ENCODE assay signal across 23 mouse cellular contexts in the genomic region with DNA sequence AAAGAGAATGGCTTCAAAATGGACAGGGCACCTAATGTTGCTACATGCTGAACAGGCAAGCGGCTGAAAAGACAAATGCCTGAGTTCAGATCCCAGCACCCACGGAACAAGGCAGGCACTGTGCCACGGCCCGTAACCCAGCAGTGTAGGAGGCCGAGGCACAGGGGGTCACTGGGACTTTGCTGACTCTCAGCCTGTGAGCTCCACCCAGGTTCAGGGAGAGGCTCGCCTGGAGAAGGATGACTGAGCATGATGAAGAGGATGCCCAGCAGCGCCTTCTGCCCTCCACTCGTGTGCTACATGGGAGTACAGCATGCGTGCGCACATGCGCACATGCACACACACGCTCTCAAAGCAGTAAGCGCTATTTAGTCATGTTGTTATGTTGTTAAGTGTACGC. TPM values are rescaled to one million over a fixed set of nuclear protein-coding genes. Genes with fewer than 3 reads are reported as not detected.
A peak's percentile ranks its signal among the peaks of the same experiment; 100 is the strongest.
DNase-seq lines count a peak whose midpoint lies in the region; ATAC-seq and TF ChIP-seq lines count a peak whose summit lies in the region.
"Had no signal": no experiment of that assay in that cellular context is flagged by ENCODE, and none has a peak within 500 bp of the region (broad histone marks: within the 10 kb centered on the region; RNA-seq: fewer than 3 reads in every experiment).

No protein-coding gene starts in this region.

- H3K79me2 ChIP-seq in liver, adult 2 months (ENCODE audit: control insufficient read depth, insufficient read depth, low read length): no peaks in the 10 kb centered on the region

- H3K27ac ChIP-seq in intestine, embryonic 15.5 days: no peak overlapping the region
- no peak overlapping the region for H3K27ac ChIP-seq in intestine, postnatal 0 days (ENCODE audit: low read depth, low read length)
- H3K27ac ChIP-seq in ES-E14 (ENCODE audit: insufficient read depth, low read depth, low read length, poor library complexity, severe bottlenecking): no peak overlapping the region
- H3K27ac ChIP-seq in liver, adult 2 months (replicated peaks; ENCODE audit: insufficient read depth, low read depth, low read length): no peak overlapping the region
- H3K27ac ChIP-seq in liver, embryonic 16.5 days (ENCODE audit: low read length): no peak overlapping the region
- H3K27ac ChIP-seq: forebrain, embryonic 12.5 days; gastrocnemius, adult 2 months; heart, embryonic 15.5 days; hindbrain, embryonic 14.5 days; limb, embryonic 10.5 days had no signal

- no peaks in the 10 kb centered on the region for H3K36me3 ChIP-seq in intestine, embryonic 15.5 days
- no peaks in the 10 kb centered on the region for H3K36me3 ChIP-seq in intestine, postnatal 0 days (ENCODE audit: control insufficient read depth, insufficient read depth)
- no peaks in the 10 kb centered on the region for H3K36me3 ChIP-seq in ES-E14 (ENCODE audit: control insufficient read depth, insufficient read depth, low read length, poor library complexity, severe bottlenecking)
- H3K36me3 ChIP-seq in liver, adult 2 months (ENCODE audit: control insufficient read depth, insufficient read depth, low read length): no peaks in the 10 kb centered on the region
- H3K36me3 ChIP-seq in liver, embryonic 16.5 days (ENCODE audit: control insufficient read depth, insufficient read depth): no peaks in the 10 kb centered on the region
- H3K36me3 ChIP-seq: forebrain, embryonic 12.5 days; heart, embryonic 15.5 days; limb, embryonic 10.5 days had no signal

- H3K4me3 ChIP-seq in intestine, embryonic 15.5 days (replicated peaks): no peak overlapping the region
- H3K4me3 ChIP-seq in intestine, postnatal 0 days (ENCODE audit: low read depth, low read length): no peak overlapping the region
- H3K4me3 ChIP-seq in ES-E14 (ENCODE audit: insufficient read depth in 1 of 2, low read depth in 1 of 2, low read length in 2 of 2, poor library complexity in 1 of 2, severe bottlenecking in 1 of 2): 0 out of 4 replicates have a peak overlapping the region, but pooled peaks of 1 of the 2 experiments have one; percentile 12
- H3K4me3 ChIP-seq in liver, adult 2 months (ENCODE audit: insufficient read depth, low read depth, low read length): no peak overlapping the region
- no peak overlapping the region for H3K4me3 ChIP-seq in liver, embryonic 16.5 days (ENCODE audit: low read depth, low read length)
- H3K4me3 ChIP-seq: forebrain, embryonic 12.5 days; gastrocnemius, adult 2 months; heart, embryonic 15.5 days; limb, embryonic 10.5 days had no signal

- H3K4me2 ChIP-seq in intestine, embryonic 15.5 days (replicated peaks): no peak overlapping the region
- H3K4me2 ChIP-seq in intestine, postnatal 0 days (replicated peaks; ENCODE audit: low read depth): no peak overlapping the region
- H3K4me2 ChIP-seq in liver, embryonic 16.5 days (ENCODE audit: low read depth, low read length): no peak overlapping the region
- H3K4me2 ChIP-seq: forebrain, embryonic 12.5 days; heart, embryonic 15.5 days; hindbrain, embryonic 14.5 days had no signal

- no peak for TF ChIP-seq CTCF in intestine, postnatal 0 days (IDR thresholded peaks at IDR 0.05; ENCODE audit: low read depth)
- TF ChIP-seq CTCF in liver, adult 2 months (IDR thresholded peaks at IDR 0.05; ENCODE audit: low read depth, low read length): no peak

- no peaks in the 10 kb centered on the region for H3K4me1 ChIP-seq in intestine, embryonic 15.5 days (replicated peaks)
- 0 out of 2 replicates have a peak, but pooled peaks cover 4% of the 10 kb centered on the region for H3K4me1 ChIP-seq in intestine, postnatal 0 days (replicated peaks; ENCODE audit: control insufficient read depth, insufficient read depth, low read length)
- peaks cover 0 to 3% of the 10 kb centered on the region in 2 experiments; a peak in 3 of 4 replicates for H3K4me1 ChIP-seq in ES-E14 (ENCODE audit: control insufficient read depth in 2 of 2, insufficient read depth in 2 of 2, low read length in 2 of 2, poor library complexity in 1 of 2)
- peaks cover 12% of the 10 kb centered on the region for H3K4me1 ChIP-seq in liver, adult 2 months (ENCODE audit: control insufficient read depth, insufficient read depth, low read length)
- peaks cover 7% of the 10 kb centered on the region; the same call in 1 of the 2 replicates for H3K4me1 ChIP-seq in liver, embryonic 16.5 days (ENCODE audit: control insufficient read depth, low read depth, low read length)
- H3K4me1 ChIP-seq: forebrain, embryonic 12.5 days; limb, embryonic 10.5 days had no signal

- ATAC-seq in intestine, embryonic 15.5 days: peak; percentile 25; the same call in 1 of the 2 replicates
- ATAC-seq in intestine, postnatal 0 days: no peak
- ATAC-seq in liver, embryonic 16.5 days (ENCODE audit: low read depth): peak; percentile 76
- ATAC-seq: CD4-positive, CD25-positive, alpha-beta regulatory T cell, adult 4 months; intestine, embryonic 16.5 days had no signal

- no peaks in the 10 kb centered on the region for H3K9me3 ChIP-seq in intestine, embryonic 15.5 days
- no peaks in the 10 kb centered on the region for H3K9me3 ChIP-seq in intestine, postnatal 0 days (ENCODE audit: control insufficient read depth)
- no peaks in the 10 kb centered on the region for H3K9me3 ChIP-seq in ES-E14 (ENCODE audit: control insufficient read depth, insufficient read depth, low read depth, low read length)
- no peaks in the 10 kb centered on the region for H3K9me3 ChIP-seq in liver, embryonic 16.5 days (replicated peaks; ENCODE audit: control insufficient read depth, low read length)
- H3K9me3 ChIP-seq: forebrain, embryonic 12.5 days; heart, embryonic 15.5 days; limb, embryonic 10.5 days had no signal

- H3K27me3 ChIP-seq in intestine, embryonic 15.5 days (replicated peaks): no peaks in the 10 kb centered on the region
- H3K27me3 ChIP-seq in intestine, postnatal 0 days (replicated peaks; ENCODE audit: control insufficient read depth, insufficient read depth, low read length): no peaks in the 10 kb centered on the region
- no peaks in the 10 kb centered on the region for H3K27me3 ChIP-seq in liver, adult 2 months (ENCODE audit: control insufficient read depth, insufficient read depth, low read length)
- no peaks in the 10 kb centered on the region for H3K27me3 ChIP-seq in liver, embryonic 16.5 days (ENCODE audit: control insufficient read depth, insufficient read depth, low read depth, low read length)
- H3K27me3 ChIP-seq: forebrain, embryonic 12.5 days; heart, embryonic 15.5 days had no signal

- in situ Hi-C loops in ES-E14 (cut with MboI; ENCODE audit: low sequenced_read_pairs in 2 of 2, unreplicated experiment in 2 of 2): no loop called here

- 86% methylated on average over 14 of the region's 14 CpGs for WGBS in intestine, embryonic 15.5 days
- WGBS in intestine, postnatal 0 days: 86% methylated on average over 14 of the region's 14 CpGs
- 84% methylated on average over 14 of the region's 14 CpGs for WGBS in liver, adult 2 months
- WGBS in liver, embryonic 16.5 days (ENCODE audit: insufficient replicate concordance): 82% methylated on average over 14 of the region's 14 CpGs

- TF ChIP-seq POLR2A in liver, adult 2 months (IDR thresholded peaks at IDR 0.05; ENCODE audit: extremely low read depth, insufficient read depth, low read length): no peak

- DNase-seq in ES-E14 (ENCODE audit: low read depth, low spot score): no peak
- no peak for DNase-seq in liver, adult 2 months (ENCODE audit: extremely low read depth, low read depth, low spot score)
- no peak for DNase-seq in frontal cortex, postnatal 14 days (ENCODE audit: low spot score in 2 of 2)
- DNase-seq in cerebellum, adult 9-11 months: no peak
- DNase-seq: adrenal gland, postnatal 25 days; cerebellum, adult 9-10 months; gastrocnemius, adult 2 months; heart, postnatal 4 days; lung, adult 18-20 months; lung, postnatal 10 days; midbrain, embryonic 14.5 days; right cerebral cortex, postnatal 25 days; spleen, adult 18-20 months; thymus, postnatal 14 days had no signal

- no peak overlapping the region for H3K9ac ChIP-seq in intestine, embryonic 15.5 days
- no peak overlapping the region for H3K9ac ChIP-seq in intestine, postnatal 0 days (ENCODE audit: low read depth, low read length)
- 0 out of 2 replicates have a peak overlapping the region, but pooled peaks have one; percentile 3 for H3K9ac ChIP-seq in ES-E14 (ENCODE audit: insufficient read depth, low read depth, low read length, poor library complexity, severe bottlenecking)
- 0 out of 2 replicates have a peak overlapping the region, but pooled peaks have one; percentile 8 for H3K9ac ChIP-seq in liver, adult 2 months (ENCODE audit: low read depth, low read length)
- no peak overlapping the region for H3K9ac ChIP-seq in liver, embryonic 16.5 days (ENCODE audit: low read depth, low read length)
- H3K9ac ChIP-seq: forebrain, embryonic 12.5 days; heart, embryonic 15.5 days; hindbrain, embryonic 14.5 days had no signal

TF ChIP-seq in ES-E14, 5 proteins besides CTCF, POLR2A, EP300 and RAD21:
- TF ChIP-seq MAFK (IDR thresholded peaks at IDR 0.05; ENCODE audit: insufficient read depth, low read depth, low read length): no peak
- TF ChIP-seq HCFC1 (IDR thresholded peaks at IDR 0.05; ENCODE audit: borderline replicate concordance, insufficient read depth, low read length): no peak
- no peak for TF ChIP-seq ZNF384 (IDR thresholded peaks at IDR 0.05; ENCODE audit: low read depth, low read length)
- TF ChIP-seq ZC3H11A (IDR thresholded peaks at IDR 0.05; ENCODE audit: borderline replicate concordance, low read depth, low read length): no peak

RNA-seq across cellular contexts. Expression of a gene that starts 3.2 kb away (rescaled TPM):
- 1.2 and 1.6 TPM in 2 replicates for polyA plus RNA-seq in intestine, embryonic 15.5 days (2015; fragmentation: Nextera tagmentation; extraction: Ambion mirVana)
- 6.0 and 6.8 TPM in 2 replicates for polyA plus RNA-seq in intestine, postnatal 0 days (2015; fragmentation: Nextera tagmentation; extraction: Ambion mirVana)
- 0.26 and 0.67 TPM in 2 replicates for total RNA-seq in ES-E14 (2012; rRNA removed)
- total RNA-seq in liver, adult 2 months (2014; rRNA removed): 130 and 150 TPM in 2 replicates
- 24.1 and 27.2 TPM in 2 replicates for polyA plus RNA-seq in liver, adult 2 months (2012; rRNA removed)
- 12.8 and 15.2 TPM in 2 replicates for polyA plus RNA-seq in liver, embryonic 16.5 days (2015; fragmentation: Nextera tagmentation; extraction: Ambion mirVana)
- polyA plus RNA-seq: CD4-positive, CD25-positive, alpha-beta regulatory T cell, adult 4 months had no signal

RNA-seq across cellular contexts. Expression of a gene that starts 11.9 kb away (rescaled TPM):
- 41.5 and 48.4 TPM in 2 replicates for polyA plus RNA-seq in intestine, embryonic 15.5 days (2015; fragmentation: Nextera tagmentation; extraction: Ambion mirVana)
- polyA plus RNA-seq in intestine, postnatal 0 days (2015; fragmentation: Nextera tagmentation; extraction: Ambion mirVana): 25.6 and 26.1 TPM in 2 replicates
- total RNA-seq in ES-E14 (2012; rRNA removed): 18.4 and 30.1 TPM in 2 replicates
- total RNA-seq in liver, adult 2 months (2014; rRNA removed): 12.6 and 14.3 TPM in 2 replicates
- polyA plus RNA-seq in liver, adult 2 months (2012; rRNA removed): 23.4 and 24.3 TPM in 2 replicates
- 15.0 and 16.6 TPM in 2 replicates for polyA plus RNA-seq in liver, embryonic 16.5 days (2015; fragmentation: Nextera tagmentation; extraction: Ambion mirVana)

Comparison
In these comparisons a context has a peak if more than half of its experiments do, and no peak if none do; other contexts are left out.
1. H3K9ac ChIP-seq: peak in ES-E14 (single experiment) and liver, adult 2 months (single experiment); none in intestine, embryonic 15.5 days (single experiment), intestine, postnatal 0 days (single experiment) and liver, embryonic 16.5 days (single experiment).